Mouse (Mus musculus) bone marrow, adult 2 months (tissue): ENCODE results near the gene Otp. TPM values are rescaled to one million over a fixed set of nuclear protein-coding genes. Genes with fewer than 3 reads are reported as not detected.

Source experiments
- H3K27ac ChIP-seq: fragments of 200-500 bp; 2 replicates; pipeline ENCODE4 v1.5.1; 2012; ENCODE audit warnings: low read depth, mild to moderate bottlenecking, control low read depth, inconsistent platforms, low read length; ENCODE audit not compliant: control insufficient read depth, poor library complexity, insufficient read depth
- H3K4me1 ChIP-seq: fragments of 200-500 bp; 2 replicates; pipeline ENCODE4 v1.6.1; 2011; ENCODE audit warnings: low read length; ENCODE audit not compliant: control insufficient read depth, insufficient read depth
- H3K4me3 ChIP-seq: fragments of 200-500 bp; replicated peaks from 2 replicates; pipeline ENCODE3; 2011; ENCODE audit warnings: mild to moderate bottlenecking, low read depth, low read length, control low read depth; ENCODE audit not compliant: control insufficient read depth
- CTCF ChIP-seq: fragments of 200-500 bp; IDR thresholded peaks from 2 replicates; pipeline ENCODE4 v1.5.1; 2011; ENCODE audit warnings: low read length, control low read depth; ENCODE audit not compliant: control insufficient read depth, insufficient read depth
- POLR2A ChIP-seq: fragments of 200-500 bp; IDR thresholded peaks from 2 replicates; pipeline ENCODE4 v1.6.1; 2011; ENCODE audit warnings: low read depth, mild to moderate bottlenecking, control low read depth, low read length, borderline replicate concordance; ENCODE audit not compliant: control insufficient read depth
- WGBS: fragments of 180-500 bp; shearing (Covaris S2); methylation state at CpG from one replicate; pipeline ENCODE4 v1.1.7; 2018; 5-methylcytosine and 5-hydroxymethylcytosine counted together
- polyA plus RNA-seq: library from polyadenylated mRNA; stranded (reverse); fragments of >200 nt; gene quantifications from 2 replicates; pipeline ENCODE4 v1.2.4, GENCODE M21; 2011; ENCODE audit warnings: low replicate concordance; ENCODE audit not compliant: missing spikeins, insufficient read depth, insufficient read length

Gene Otp
- polyA plus RNA-seq, 1 experiment, result not detected

DNA sequence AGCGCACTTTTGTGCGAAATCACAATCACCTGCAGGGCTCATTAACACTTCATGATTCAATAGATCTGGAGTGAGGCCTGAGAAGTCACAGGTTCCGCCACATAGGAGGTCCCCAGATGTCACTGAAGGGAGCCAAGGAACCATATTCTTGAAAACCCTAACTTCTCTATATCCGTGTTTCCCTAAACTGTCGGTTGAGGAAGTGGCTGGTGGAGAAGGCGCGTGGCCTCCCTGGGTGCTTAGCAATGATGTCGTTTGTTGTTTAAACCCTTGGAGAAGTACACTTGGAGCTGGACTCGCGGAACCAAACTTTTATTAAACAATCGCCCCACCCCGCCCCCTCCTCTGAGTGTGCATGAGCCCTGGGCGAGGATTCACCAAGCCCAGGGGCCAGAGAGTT lies 26.1 kb upstream of the Otp start:
- no peak overlapping the region for H3K4me3 ChIP-seq
- 43% methylated on average over 13 of the region's 13 CpGs for WGBS
- no peak for TF ChIP-seq CTCF
- TF ChIP-seq POLR2A, result no peak

DNA sequence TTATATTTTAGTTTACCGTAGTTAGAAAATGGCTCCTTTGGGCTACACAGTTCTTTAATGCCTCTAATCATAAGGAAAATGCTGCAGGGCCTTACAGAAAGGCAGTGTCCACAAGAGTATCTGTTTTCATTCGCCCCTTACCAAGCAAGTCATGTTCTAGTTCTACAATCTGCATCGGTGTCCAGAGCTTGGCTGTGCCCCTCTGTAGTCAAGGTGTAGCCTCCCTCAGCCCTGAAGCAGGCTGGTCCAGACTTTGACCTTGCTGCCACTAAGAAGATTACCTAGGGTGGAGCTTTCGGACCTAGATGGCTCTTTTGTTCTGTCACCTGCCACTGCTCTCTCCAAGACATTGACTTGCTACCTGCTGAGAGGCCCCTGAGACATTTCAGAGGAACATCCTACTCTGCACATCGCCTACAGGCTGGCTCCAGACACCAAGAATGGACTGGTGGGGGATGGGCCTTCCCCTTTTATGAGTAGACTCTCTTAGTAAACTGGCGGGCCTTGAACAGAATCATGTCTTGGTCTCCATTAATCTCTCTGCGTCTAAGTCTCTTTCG lies 17.3 kb upstream of the Otp start:
- no peaks in the 10 kb centered on the region for H3K4me1 ChIP-seq
- no peak overlapping the region for H3K27ac ChIP-seq
- no peak overlapping the region for H3K4me3 ChIP-seq
- WGBS, result 84% methylated on average over 8 of the region's 8 CpGs
- TF ChIP-seq POLR2A (no peak), CTCF (no peak)

More for the DNA sequence above, 26.1 kb upstream of the Otp start:
- Histone ChIP-seq H3K27ac (no peak overlapping the region), H3K4me1 (no peaks in the 10 kb centered on the region)

DNA sequence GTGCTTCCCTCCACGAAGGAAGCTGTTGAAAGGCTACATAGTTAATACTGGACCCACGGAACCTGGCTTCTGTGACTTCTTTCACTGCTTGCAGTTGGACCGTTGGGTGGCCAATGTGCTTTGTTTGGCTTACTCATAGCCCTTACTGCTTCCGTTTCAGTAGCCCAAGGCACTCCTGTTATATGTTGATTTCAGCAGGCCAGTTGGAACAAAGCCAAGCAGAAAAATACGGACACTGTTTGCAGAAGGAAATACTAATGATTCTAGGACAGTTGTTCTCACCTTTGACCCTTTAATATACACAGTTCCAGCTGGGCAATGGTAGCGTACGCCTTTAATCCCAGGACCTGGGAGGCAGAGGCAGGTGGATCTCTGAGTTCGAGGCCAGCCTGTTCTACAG lies 16.1 kb upstream of the Otp start:
- Histone ChIP-seq H3K4me1 (no peaks in the 10 kb centered on the region), H3K27ac (no peak overlapping the region), H3K4me3 (no peak overlapping the region)
- TF ChIP-seq POLR2A (no peak), CTCF (no peak)
- WGBS, result 78% methylated on average over 8 of the region's 8 CpGs

DNA sequence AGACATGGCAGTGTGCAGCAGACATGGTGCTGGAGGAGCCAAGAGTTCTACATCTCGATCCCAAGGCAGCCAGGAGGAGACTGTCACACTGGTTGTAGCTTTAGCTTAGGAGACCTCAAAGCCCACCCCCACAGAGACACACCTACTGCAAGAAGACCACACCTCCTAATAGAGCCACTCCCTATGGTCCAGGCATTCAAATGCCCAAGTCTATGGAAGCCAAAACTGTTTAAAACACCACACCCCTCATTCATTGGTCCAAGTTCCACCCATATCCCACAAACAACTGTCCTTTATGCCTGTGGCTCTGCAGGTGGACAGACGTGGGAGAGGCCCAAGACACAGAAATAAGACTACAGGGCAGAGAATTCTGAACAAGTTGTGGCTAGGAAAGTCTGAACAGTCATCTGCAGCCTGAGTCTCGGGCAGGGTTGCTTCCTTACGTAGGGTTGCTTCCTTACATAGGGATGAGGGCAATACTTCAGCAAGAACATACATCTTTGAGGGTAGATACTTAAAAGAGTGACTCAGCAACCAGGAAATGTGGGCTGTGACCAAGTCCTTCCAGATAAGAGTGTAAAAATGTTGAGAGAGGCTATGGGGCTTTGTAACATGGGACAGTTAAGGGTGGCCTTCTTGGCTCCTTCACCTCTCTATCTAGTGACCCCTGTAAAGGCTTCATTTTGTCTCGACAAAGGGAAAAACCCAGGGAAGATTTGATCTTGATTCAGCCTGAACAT lies 12.7 kb upstream of the Otp start:
- no peak overlapping the region for H3K27ac ChIP-seq
- no peaks in the 10 kb centered on the region for H3K4me1 ChIP-seq
- WGBS, result 37% methylated on average over 5 of the region's 5 CpGs
- TF ChIP-seq POLR2A (no peak), CTCF (no peak)
- H3K4me3 ChIP-seq, result no peak overlapping the region

DNA sequence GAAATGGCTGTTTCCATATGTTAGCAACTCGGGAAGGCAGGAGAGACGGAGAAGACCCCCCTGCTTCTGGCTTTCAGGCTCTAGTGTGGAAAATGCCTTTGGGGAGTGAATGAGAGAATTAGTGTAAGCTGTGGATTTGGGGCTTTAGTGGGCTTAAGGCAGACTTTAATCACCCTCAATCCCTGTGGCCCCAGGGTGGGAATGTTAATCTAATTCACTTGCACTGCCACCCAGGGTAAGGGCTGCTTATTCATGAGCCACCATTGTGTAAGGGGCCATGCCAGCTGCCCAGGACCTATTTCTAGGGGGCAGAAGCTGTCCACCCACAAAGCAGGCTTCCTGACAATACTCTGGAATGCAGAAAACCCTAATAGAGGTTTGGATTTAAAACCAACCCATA lies 8.5 kb upstream of the Otp start:
- H3K4me1 ChIP-seq, result no peaks in the 10 kb centered on the region
- H3K27ac ChIP-seq, result no peak overlapping the region
- H3K4me3 ChIP-seq, result no peak overlapping the region
- TF ChIP-seq POLR2A, result no peak
- TF ChIP-seq CTCF, result no peak
- 51% methylated on average over 2 of the region's 2 CpGs for WGBS

DNA sequence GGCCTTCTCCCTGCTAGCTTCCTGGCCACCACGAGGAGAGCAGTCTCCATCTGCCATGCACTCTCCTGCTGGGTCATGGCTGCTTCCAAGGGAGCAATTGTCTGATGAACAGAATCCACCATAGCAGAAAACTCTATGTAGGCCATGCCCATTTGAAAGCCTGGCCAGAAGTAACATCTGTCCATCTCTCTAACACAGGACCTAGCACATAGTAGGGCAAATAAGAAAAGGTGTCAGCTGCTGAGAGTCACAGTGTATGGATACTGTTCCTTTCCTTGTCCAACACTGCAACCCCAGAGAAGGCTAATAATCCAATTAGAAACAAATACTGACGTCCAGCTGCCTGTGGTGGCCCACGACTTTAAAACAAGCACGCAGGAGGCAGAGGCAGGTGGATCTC lies 7.6 kb upstream of the Otp start:
- TF ChIP-seq POLR2A (no peak), CTCF (no peak)
- Histone ChIP-seq H3K27ac (no peak overlapping the region), H3K4me3 (no peak overlapping the region), H3K4me1 (no peaks in the 10 kb centered on the region)
- 55% methylated on average over 4 of the region's 4 CpGs for WGBS

DNA sequence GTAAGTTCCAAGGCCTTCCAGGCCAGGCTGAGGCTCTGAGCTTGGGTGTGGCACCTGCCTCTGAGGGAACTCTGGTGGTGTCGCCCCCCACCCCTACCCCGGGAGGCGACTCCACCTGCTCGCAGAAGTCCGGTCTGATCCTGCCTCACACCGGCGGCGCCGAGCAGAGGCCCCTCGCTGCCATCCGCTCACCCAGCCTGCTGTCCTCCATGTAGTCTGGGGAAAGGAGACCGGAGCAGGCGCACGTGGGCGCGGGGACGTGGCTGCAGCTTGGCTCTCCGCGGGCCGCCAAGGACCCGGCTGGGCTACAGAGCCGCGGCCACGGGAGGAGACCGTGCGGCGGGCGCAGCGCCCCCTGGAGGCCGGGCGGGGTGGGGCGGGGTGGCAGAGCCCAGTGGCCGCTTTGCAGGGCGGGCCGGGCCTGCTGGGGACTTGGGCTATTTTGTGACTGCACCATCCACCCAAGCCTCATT lies 6.9 kb upstream of the Otp start:
- WGBS, result 2% methylated on average over 35 of the region's 35 CpGs
- TF ChIP-seq POLR2A (no peak), CTCF (peak; percentile 7; the same call in 1 of the 2 replicates)
- no peaks in the 10 kb centered on the region for H3K4me1 ChIP-seq
- no peak overlapping the region for H3K4me3 ChIP-seq
- no peak overlapping the region for H3K27ac ChIP-seq

DNA sequence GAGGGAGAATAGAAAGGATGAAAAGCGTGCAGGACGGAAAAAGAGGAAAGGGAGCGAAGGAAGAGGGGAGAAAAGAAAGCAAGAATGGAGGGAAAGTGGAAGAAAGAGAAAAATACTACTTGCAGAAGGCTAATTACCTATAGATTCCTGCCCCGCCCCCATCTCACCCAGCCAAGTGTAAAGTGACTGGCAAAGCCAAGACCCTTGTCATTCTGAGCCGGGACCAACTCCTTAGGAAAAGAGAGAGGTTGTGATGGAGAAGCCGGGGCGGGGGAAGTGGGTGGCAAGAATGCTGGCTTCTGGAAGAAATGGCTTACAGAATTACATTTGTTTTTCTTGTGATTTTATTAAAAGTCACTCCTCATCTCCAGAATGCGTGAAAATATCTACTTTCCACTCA lies 5.9 kb upstream of the Otp start:
- TF ChIP-seq CTCF, result no peak
- no peak for TF ChIP-seq POLR2A
- H3K4me3 ChIP-seq, result no peak overlapping the region
- H3K4me1 ChIP-seq, result no peaks in the 10 kb centered on the region
- WGBS, result 21% methylated on average over 8 of the region's 8 CpGs
- no peak overlapping the region for H3K27ac ChIP-seq
